Mouse (Mus musculus): ENCODE measurements around the gene Kiss1.

GRCm38 (mm10) chr1:133296376-133296775, 25.3 kb upstream of the Kiss1 start:
- TF ChIP-seq CTCF (IDR thresholded peaks at IDR 0.05; ENCODE audit: control insufficient read depth, insufficient read depth, low read length) (no peak), POLR2A (IDR thresholded peaks at IDR 0.05; ENCODE audit: borderline replicate concordance, control insufficient read depth, low read depth, low read length) (no peak)

All from bone marrow, adult 2 months (tissue).